Mouse (Mus musculus) gastrocnemius, postnatal 10 days (tissue): ENCODE results near the gene Vstm4. TPM values are rescaled to one million over a fixed set of nuclear protein-coding genes. Genes with fewer than 3 reads are reported as not detected.

Source experiments
- DNase-seq: peaks from one replicate; pipeline ENCODE4 v3.0.0; 2021; ENCODE audit warnings: mixed read lengths
- long read RNA-seq, 2 experiments: library from polyadenylated mRNA; stranded (forward); transcript quantifications; one replicate each; pipeline ENCODE4 v2.0.0; 2021
- total RNA-seq, 2 experiments: library from RNA; stranded (reverse); gene quantifications; 2 replicates each; pipeline ENCODE4 v1.2.3; 2021

Vstm4 gene
- total RNA-seq: 10 to 100 TPM; 20.0 to 23.4 TPM
- long read RNA-seq, experiment 1, transcript Vstm4-201 (8 exons, 2,745 nt): major isoform, 49 of 50 reads
- long read RNA-seq, experiment 1, partial matches to known transcripts: 1 of 50 reads
- long read RNA-seq, experiment 1, other reads (novel, unspliced or antisense): 0 of 50 reads
- long read RNA-seq, experiment 2, transcript Vstm4-201 (8 exons, 2,745 nt): major isoform, 34 of 36 reads
- long read RNA-seq, experiment 2, partial matches to known transcripts: 0 of 36 reads
- long read RNA-seq, experiment 2, other reads (novel, unspliced or antisense): 2 of 36 reads

GRCm38 (mm10) chr14:32856681-32857328, at the start of gene Vstm4:
TSS of gene Vstm4 (plus strand) at chr14:32856756.
- peak; percentile 86 for DNase-seq

GRCm38 (mm10) chr14:32810111-32810510, 46.4 kb upstream of the Vstm4 start:
- no peak for DNase-seq

GRCm38 (mm10) chr14:32812429-32812828, 44.1 kb upstream of the Vstm4 start:
- DNase-seq: no peak

- DNase-seq: no peak
These were observed 41.6 kb upstream of the Vstm4 start for GRCm38 (mm10) chr14:32814961-32815360.

GRCm38 (mm10) chr14:32816533-32816932, 40.0 kb upstream of the Vstm4 start:
- DNase-seq: no peak

- DNase-seq: peak; percentile 37
These were observed 39.3 kb upstream of the Vstm4 start for GRCm38 (mm10) chr14:32817258-32817657.

- DNase-seq: no peak
These were observed 37.3 kb upstream of the Vstm4 start for GRCm38 (mm10) chr14:32819297-32819696.

- DNase-seq: no peak
These were observed 33.7 kb upstream of the Vstm4 start for GRCm38 (mm10) chr14:32822812-32823211.

GRCm38 (mm10) chr14:32823861-32824260, 32.7 kb upstream of the Vstm4 start:
- DNase-seq: no peak

GRCm38 (mm10) chr14:32824267-32825150, 32.0 kb upstream of the Vstm4 start:
- DNase-seq: no peak

GRCm38 (mm10) chr14:32825426-32826032, 31.0 kb upstream of the Vstm4 start:
- DNase-seq: peak; percentile 50

- peak; percentile 38 for DNase-seq
These were observed 29.4 kb upstream of the Vstm4 start for GRCm38 (mm10) chr14:32827165-32827564.

- DNase-seq: peak; percentile 33
These were observed 28.4 kb upstream of the Vstm4 start for GRCm38 (mm10) chr14:32827994-32828650.

GRCm38 (mm10) chr14:32833847-32834246, 22.7 kb upstream of the Vstm4 start, which contains the start of gene Fam170b:
TSS of gene Fam170b (plus strand) at chr14:32833962.
- no peak for DNase-seq

GRCm38 (mm10) chr14:32835181-32835580, 21.4 kb upstream of the Vstm4 start:
- DNase-seq: no peak

GRCm38 (mm10) chr14:32835596-32835995, 21.0 kb upstream of the Vstm4 start:
- no peak for DNase-seq

GRCm38 (mm10) chr14:32836191-32836590, 20.4 kb upstream of the Vstm4 start:
- no peak for DNase-seq

GRCm38 (mm10) chr14:32842052-32842451, 14.5 kb upstream of the Vstm4 start:
- no peak for DNase-seq

GRCm38 (mm10) chr14:32854059-32854458, 2.5 kb upstream of the Vstm4 start:
- DNase-seq: no peak

- no peak for DNase-seq
These were observed 310 bp upstream of the Vstm4 start for GRCm38 (mm10) chr14:32856246-32856645.

GRCm38 (mm10) chr14:32858361-32858760, 1.8 kb downstream of the Vstm4 start:
- DNase-seq: no peak
